Mouse (Mus musculus): Measurements from ENCODE around the gene Fbxo6.
"Not testable (repeated sequence)": the region's sequence is repeated elsewhere in the genome, so short reads cannot be mapped to it uniquely, and the experiment has no call there.

Gene Fbxo6

GRCm38 (mm10) chr4:148121362-148121761 is 30.6 kb downstream of the Fbxo6 start:
- no peak for DNase-seq

- DNase-seq = no peak
These were observed 31.4 kb downstream of the Fbxo6 start for GRCm38 (mm10) chr4:148120555-148120954.

- DNase-seq = not testable (repeated sequence)
These were observed 32.4 kb downstream of the Fbxo6 start for GRCm38 (mm10) chr4:148119578-148119977.

- no peak for DNase-seq
These were observed 34.5 kb downstream of the Fbxo6 start for GRCm38 (mm10) chr4:148117392-148117791.

GRCm38 (mm10) chr4:148116657-148117056 is 35.3 kb downstream of the Fbxo6 start:
- no peak for DNase-seq

- DNase-seq = no peak
These were observed 36.5 kb downstream of the Fbxo6 start for GRCm38 (mm10) chr4:148115467-148115866.

GRCm38 (mm10) chr4:148114758-148115391 is 37.1 kb downstream of the Fbxo6 start:
- DNase-seq = peak; percentile 86

GRCm38 (mm10) chr4:148112519-148112918 is 39.4 kb downstream of the Fbxo6 start:
- DNase-seq = no peak

- no peak for DNase-seq
These were observed 42.7 kb downstream of the Fbxo6 start for GRCm38 (mm10) chr4:148109215-148109614.

GRCm38 (mm10) chr4:148108565-148109100 is 43.3 kb downstream of the Fbxo6 start:
- no peak for DNase-seq

- no peak for DNase-seq
These were observed 44.2 kb downstream of the Fbxo6 start for GRCm38 (mm10) chr4:148107621-148108291.

- DNase-seq = no peak
These were observed 47.8 kb downstream of the Fbxo6 start for GRCm38 (mm10) chr4:148104146-148104545.

GRCm38 (mm10) chr4:148101801-148102527 is 50.0 kb downstream of the Fbxo6 start:
- DNase-seq = peak; percentile 60

- no peak for DNase-seq
These were observed 53.3 kb downstream of the Fbxo6 start for GRCm38 (mm10) chr4:148098666-148099065.

GRCm38 (mm10) chr4:148097936-148098335 is 54.0 kb downstream of the Fbxo6 start:
- no peak for DNase-seq

All from cerebellum, adult 8-10 months (tissue).